Mouse (Mus musculus) stomach, postnatal 0 days (tissue): ENCODE measurements at regions not wholly inside any gene's neighbourhood (a gene's known extent, or its start where the extent isn't known, plus 50 kb on each side); places are given as distances from the start of the nearest gene placed in this dataset.

Experiments used
- ATAC-seq: fragments of 200-750 bp; cut with Nextera tagmentation; 2 replicates; pipeline ENCODE4 v1.8.0; 2017; ENCODE audit not compliant: low FRiP score, low TSS enrichment
- DNase-seq: peaks from one replicate; pipeline ENCODE4 v3.0.0-alpha.2; 2016; ENCODE audit warnings: low spot score
- H3K27ac ChIP-seq: fragments of 300-500 bp; sonication (generic); replicated peaks from 2 replicates; pipeline ENCODE4 v1.5.1; 2014; ENCODE audit warnings: mild to moderate bottlenecking, control low read depth
- H3K27me3 ChIP-seq: fragments of 300-500 bp; sonication (generic); 2 replicates; pipeline ENCODE4 v1.6.1; 2014; ENCODE audit warnings: low read length; ENCODE audit not compliant: control insufficient read depth, insufficient read depth
- H3K36me3 ChIP-seq: fragments of 300-500 bp; sonication (generic); 2 replicates; pipeline ENCODE4 v1.6.1; 2014; ENCODE audit warnings: low read length, mixed read lengths; ENCODE audit not compliant: control insufficient read depth, insufficient read depth
- H3K4me1 ChIP-seq: fragments of 300-500 bp; sonication (generic); replicated peaks from 2 replicates; pipeline ENCODE4 v1.6.1; 2014; ENCODE audit warnings: antibody characterized with exemption; ENCODE audit not compliant: control insufficient read depth, insufficient read depth
- H3K4me2 ChIP-seq: fragments of 300-500 bp; sonication (generic); replicated peaks from 2 replicates; pipeline ENCODE4 v1.6.1; 2014; ENCODE audit warnings: low read depth, mild to moderate bottlenecking, control low read depth, moderate library complexity
- H3K4me3 ChIP-seq: fragments of 300-500 bp; sonication (generic); 2 replicates; pipeline ENCODE4 v1.5.1; 2014; ENCODE audit warnings: low read depth, low read length, control low read depth
- H3K9ac ChIP-seq: fragments of 300-500 bp; sonication (generic); 2 replicates; pipeline ENCODE4 v1.6.1; 2014; ENCODE audit warnings: mild to moderate bottlenecking, low read length, control low read depth, mixed read lengths
- H3K9me3 ChIP-seq: fragments of 300-500 bp; sonication (generic); 2 replicates; pipeline ENCODE4 v1.6.1; 2016; ENCODE audit warnings: low read length; ENCODE audit not compliant: control insufficient read depth
- CTCF ChIP-seq: IDR thresholded peaks from 2 replicates; pipeline ENCODE4 v1.5.1; 2016; ENCODE audit warnings: antibody characterized with exemption, low read depth, mild to moderate bottlenecking, moderate library complexity
- EP300 ChIP-seq: optimal IDR thresholded peaks from 2 replicates; pipeline ENCODE3; 2016; ENCODE audit warnings: antibody characterized with exemption
- WGBS: fragments of 180-500 bp; shearing (Covaris S2); extraction: QIAGEN DNeasy Blood & Tissue Kit; methylation state at CpG from one replicate; pipeline ENCODE4 v1.1.7; 2014; 5-methylcytosine and 5-hydroxymethylcytosine counted together

GRCm38 (mm10) chr7:136308765-136309164 lies 585.6 kb upstream of the Mgmt start:
- ATAC-seq (no peak), DNase-seq (no peak)
- Histone ChIP-seq H3K9ac (no peak overlapping the region), H3K9me3 (no peaks in the 10 kb centered on the region), H3K27ac (no peak overlapping the region), H3K4me2 (no peak overlapping the region), H3K4me3 (no peak overlapping the region), H3K4me1 (no peaks in the 10 kb centered on the region), H3K27me3 (no peaks in the 10 kb centered on the region), H3K36me3 (no peaks in the 10 kb centered on the region)
- TF ChIP-seq EP300 (no peak), CTCF (no peak)

DNA sequence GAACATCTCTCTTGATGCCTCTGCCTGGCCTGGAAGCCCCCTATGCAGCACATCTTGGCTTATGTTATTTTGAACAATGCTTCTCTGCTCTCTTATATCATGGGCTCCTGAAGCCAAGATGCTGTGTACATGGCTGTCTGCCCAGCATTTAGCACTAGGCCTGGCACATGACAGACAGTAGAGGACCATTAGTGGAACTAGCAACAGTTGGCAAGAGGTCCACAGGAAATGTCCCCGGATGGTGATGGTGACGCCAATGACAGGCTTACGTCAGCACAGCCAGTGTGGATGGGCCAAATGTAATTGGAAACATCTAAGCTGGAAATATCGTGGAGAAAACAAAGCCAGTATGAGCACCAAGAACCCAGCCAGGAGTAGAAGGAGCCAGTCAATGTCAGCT lies 567.1 kb upstream of the Mgmt start:
- Histone ChIP-seq H3K4me3 (no peak overlapping the region), H3K27ac (no peak overlapping the region), H3K4me1 (no peaks in the 10 kb centered on the region), H3K9ac (no peak overlapping the region), H3K9me3 (no peaks in the 10 kb centered on the region), H3K27me3 (no peaks in the 10 kb centered on the region), H3K4me2 (no peak overlapping the region), H3K36me3 (no peaks in the 10 kb centered on the region)
- TF ChIP-seq CTCF (no peak), EP300 (no peak)
- ATAC-seq: no peak
- WGBS: 69% methylated on average over 4 of the region's 4 CpGs
- DNase-seq: no peak

GRCm38 (mm10) chr7:136330431-136330830 lies 564.0 kb upstream of the Mgmt start:
- H3K9me3 ChIP-seq: no peaks in the 10 kb centered on the region
- H3K9ac ChIP-seq: no peak overlapping the region
- H3K4me2 ChIP-seq: no peak overlapping the region
- H3K36me3 ChIP-seq: no peaks in the 10 kb centered on the region
- H3K4me3 ChIP-seq: no peak overlapping the region
- TF ChIP-seq EP300 (no peak), CTCF (no peak)
- H3K4me1 ChIP-seq: no peaks in the 10 kb centered on the region
- no peak for ATAC-seq
- no peak for DNase-seq
- H3K27me3 ChIP-seq: no peaks in the 10 kb centered on the region
- 87% methylated on average over 1 of the region's 1 CpGs for WGBS
- H3K27ac ChIP-seq: no peak overlapping the region

GRCm38 (mm10) chr7:136332805-136333204 lies 561.6 kb upstream of the Mgmt start:
- no peak overlapping the region for H3K27ac ChIP-seq
- H3K4me3 ChIP-seq: no peak overlapping the region
- no peak overlapping the region for H3K9ac ChIP-seq
- no peak for ATAC-seq
- H3K27me3 ChIP-seq: no peaks in the 10 kb centered on the region
- H3K36me3 ChIP-seq: no peaks in the 10 kb centered on the region
- no peak overlapping the region for H3K4me2 ChIP-seq
- H3K4me1 ChIP-seq: no peaks in the 10 kb centered on the region
- DNase-seq: no peak
- no peaks in the 10 kb centered on the region for H3K9me3 ChIP-seq
- TF ChIP-seq EP300 (no peak), CTCF (peak; percentile 51)
- 56% methylated on average over 4 of the region's 4 CpGs for WGBS

DNA sequence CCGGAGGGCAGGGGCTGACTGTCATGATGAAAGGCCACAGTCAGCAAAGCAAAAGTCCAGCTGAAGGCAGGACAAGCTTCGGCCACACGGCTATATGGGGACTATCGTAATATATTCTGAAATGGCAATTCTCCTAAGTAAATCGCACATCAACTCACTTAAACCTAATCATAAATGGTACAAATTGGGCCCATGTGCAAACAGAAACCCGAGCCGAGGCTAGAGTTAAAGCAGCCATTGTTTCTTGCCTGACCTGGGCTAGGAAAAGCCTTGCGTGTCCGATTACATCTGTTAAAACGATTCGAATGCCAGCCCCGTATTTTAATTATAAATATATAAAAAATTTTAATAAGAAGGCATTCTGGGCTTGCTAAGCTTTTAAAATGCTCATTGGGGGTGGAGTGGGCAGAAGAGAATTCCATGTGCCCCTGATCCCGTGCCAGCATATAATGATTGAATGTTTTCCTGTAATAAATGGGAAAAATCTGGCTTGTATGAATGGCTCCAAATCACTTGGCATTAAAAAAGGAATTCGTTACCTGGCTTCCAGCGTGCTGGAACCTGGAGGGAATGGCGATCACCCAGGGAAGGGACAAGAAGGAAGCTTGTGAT lies 552.7 kb upstream of the Mgmt start:
- Histone ChIP-seq H3K4me3 (no peak overlapping the region), H3K4me1 (no peaks in the 10 kb centered on the region), H3K9ac (no peak overlapping the region), H3K9me3 (no peaks in the 10 kb centered on the region), H3K4me2 (no peak overlapping the region), H3K27me3 (no peaks in the 10 kb centered on the region), H3K36me3 (no peaks in the 10 kb centered on the region), H3K27ac (no peak overlapping the region)
- TF ChIP-seq CTCF: no peak
- TF ChIP-seq EP300: no peak
- ATAC-seq: no peak
- 64% methylated on average over 16 of the region's 16 CpGs for WGBS
- DNase-seq: no peak

- DNase-seq (no peak), ATAC-seq (no peak)
- no peaks in the 10 kb centered on the region for H3K9me3 ChIP-seq
- H3K27me3 ChIP-seq: no peaks in the 10 kb centered on the region
- H3K4me1 ChIP-seq: no peaks in the 10 kb centered on the region
- 45% methylated on average over 10 of the region's 10 CpGs for WGBS
- no peaks in the 10 kb centered on the region for H3K36me3 ChIP-seq
- no peak overlapping the region for H3K27ac ChIP-seq
- no peak overlapping the region for H3K4me2 ChIP-seq
- TF ChIP-seq CTCF (no peak), EP300 (no peak)
- no peak overlapping the region; the same call in 1 of the 2 replicates for H3K9ac ChIP-seq
- no peak overlapping the region for H3K4me3 ChIP-seq
Observed at GRCm38 (mm10) chr7:136342211-136342799, 552.1 kb upstream of the Mgmt start.
